Mouse (Mus musculus): ENCODE measurements around the gene Lgals3bp. TPM values are rescaled to one million over a fixed set of nuclear protein-coding genes. Genes with fewer than 3 reads are reported as not detected.

Gene Lgals3bp
- polyA plus RNA-seq, 1 experiment from 2014 or later: 5.6 TPM

DNA sequence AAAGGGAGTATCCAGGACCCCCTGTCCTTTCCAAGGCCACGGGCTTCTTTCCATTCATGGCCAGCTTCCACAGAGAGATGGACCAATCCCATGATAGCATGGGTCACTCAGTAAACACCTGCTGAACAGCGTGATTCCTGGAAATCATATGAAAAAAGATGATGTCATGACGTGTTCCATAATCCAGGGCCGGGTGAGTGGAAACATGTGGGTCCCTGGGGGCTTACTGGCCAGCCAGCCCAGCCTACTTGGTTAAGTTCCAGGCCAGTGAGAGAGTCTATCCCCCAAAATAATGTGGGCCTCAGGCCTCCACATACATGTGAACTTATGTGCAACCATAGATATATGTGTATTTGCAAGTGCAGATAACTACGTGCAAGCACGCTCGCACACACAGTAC, 30.0 kb downstream of the Lgals3bp start:
- no peaks in the 10 kb centered on the region for H3K27me3 ChIP-seq
- ATAC-seq (ENCODE audit: insufficient number of reproducible peaks, insufficient read depth, low FRiP score, low TSS enrichment, low read depth): no peak
- no peaks in the 10 kb centered on the region for H3K9me3 ChIP-seq
- peaks cover 38% of the 10 kb centered on the region for H3K4me1 ChIP-seq
- no peak overlapping the region for H3K9ac ChIP-seq
- no peak overlapping the region for H3K27ac ChIP-seq
- H3K4me2 ChIP-seq: no peak overlapping the region
- no peaks in the 10 kb centered on the region for H3K36me3 ChIP-seq
- WGBS: 65% methylated on average over 7 of the region's 7 CpGs
- H3K4me3 ChIP-seq: no peak overlapping the region

DNA sequence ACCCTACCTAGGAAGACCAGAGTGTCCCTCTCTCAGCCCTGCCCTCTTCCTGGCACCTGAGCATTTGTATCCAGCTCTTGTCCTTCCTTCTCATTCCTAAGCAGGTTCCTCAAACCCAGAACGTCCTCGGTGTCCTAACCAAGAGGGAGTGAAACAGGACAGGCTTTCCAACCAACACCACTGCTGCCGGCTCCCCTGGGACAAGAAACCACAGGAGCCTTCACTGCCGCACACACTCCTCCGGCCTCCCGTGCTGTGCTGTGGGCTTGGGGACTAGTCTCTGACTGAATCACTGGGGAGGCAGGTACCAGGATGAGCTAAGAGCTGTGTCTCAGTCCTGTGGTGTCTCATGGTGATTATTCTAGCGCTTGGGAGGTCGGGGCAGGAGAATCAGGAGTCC, 32.2 kb downstream of the Lgals3bp start:
- H3K36me3 ChIP-seq: no peaks in the 10 kb centered on the region
- H3K4me3 ChIP-seq: no peak overlapping the region
- ATAC-seq (ENCODE audit: insufficient number of reproducible peaks, insufficient read depth, low FRiP score, low TSS enrichment, low read depth): no peak
- no peaks in the 10 kb centered on the region for H3K9me3 ChIP-seq
- WGBS: 79% methylated on average over 8 of the region's 8 CpGs
- no peaks in the 10 kb centered on the region for H3K27me3 ChIP-seq
- H3K9ac ChIP-seq: no peak overlapping the region
- H3K4me2 ChIP-seq: no peak overlapping the region
- H3K27ac ChIP-seq: no peak overlapping the region
- H3K4me1 ChIP-seq: peaks cover 44% of the 10 kb centered on the region

DNA sequence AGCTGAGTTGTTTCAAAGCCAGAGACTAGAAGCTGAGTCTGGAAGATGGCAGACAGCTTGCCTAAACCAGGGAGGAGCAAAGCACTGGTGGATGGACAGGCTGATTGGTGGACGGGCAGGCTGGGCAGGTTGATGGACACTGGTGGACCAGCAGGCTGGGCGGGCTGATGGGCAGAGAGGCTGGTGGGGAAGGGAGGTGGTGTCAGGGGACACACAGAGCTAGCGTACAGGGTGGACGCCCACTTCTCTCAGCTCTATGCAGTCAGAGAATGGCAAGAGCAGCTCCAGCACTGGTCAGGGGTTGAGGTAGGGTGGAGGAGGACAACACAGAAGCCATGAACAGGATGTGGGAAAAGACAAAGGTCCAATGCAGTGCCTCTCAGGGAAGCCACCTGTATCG, 32.6 kb downstream of the Lgals3bp start:
- H3K9ac ChIP-seq: no peak overlapping the region
- no peaks in the 10 kb centered on the region for H3K27me3 ChIP-seq
- no peaks in the 10 kb centered on the region for H3K9me3 ChIP-seq
- H3K4me1 ChIP-seq: peaks cover 45% of the 10 kb centered on the region
- H3K27ac ChIP-seq: no peak overlapping the region
- no peak overlapping the region for H3K4me3 ChIP-seq
- 82% methylated on average over 5 of the region's 5 CpGs for WGBS
- no peak overlapping the region for H3K4me2 ChIP-seq
- ATAC-seq (ENCODE audit: insufficient number of reproducible peaks, insufficient read depth, low FRiP score, low TSS enrichment, low read depth): no peak
- no peaks in the 10 kb centered on the region for H3K36me3 ChIP-seq

DNA sequence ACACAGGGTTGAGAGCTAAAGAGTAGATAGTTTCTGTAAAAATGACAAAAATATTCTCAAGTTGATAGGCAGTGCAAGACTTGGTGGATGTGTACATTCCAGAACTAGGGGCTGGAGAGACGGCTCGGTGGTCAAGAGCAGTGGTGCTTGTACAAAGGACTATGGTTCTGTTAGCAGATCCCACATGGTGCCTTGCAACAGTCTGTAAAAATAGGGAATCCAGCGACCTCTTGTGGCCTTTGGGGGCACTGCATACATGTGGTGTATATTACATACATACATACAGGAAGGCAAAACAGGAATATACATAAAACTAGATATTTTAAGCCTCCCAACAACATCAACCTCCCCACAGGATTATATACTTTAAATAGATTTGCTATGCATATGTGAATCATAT, 33.6 kb downstream of the Lgals3bp start:
- Histone ChIP-seq H3K4me3 (no peak overlapping the region), H3K36me3 (no peaks in the 10 kb centered on the region), H3K9me3 (no peaks in the 10 kb centered on the region), H3K27ac (no peak overlapping the region), H3K4me1 (peaks cover 52% of the 10 kb centered on the region), H3K9ac (no peak overlapping the region), H3K4me2 (no peak overlapping the region), H3K27me3 (no peaks in the 10 kb centered on the region)
- WGBS: 60% methylated on average over 3 of the region's 3 CpGs
- no peak for ATAC-seq (ENCODE audit: insufficient number of reproducible peaks, insufficient read depth, low FRiP score, low TSS enrichment, low read depth)

DNA sequence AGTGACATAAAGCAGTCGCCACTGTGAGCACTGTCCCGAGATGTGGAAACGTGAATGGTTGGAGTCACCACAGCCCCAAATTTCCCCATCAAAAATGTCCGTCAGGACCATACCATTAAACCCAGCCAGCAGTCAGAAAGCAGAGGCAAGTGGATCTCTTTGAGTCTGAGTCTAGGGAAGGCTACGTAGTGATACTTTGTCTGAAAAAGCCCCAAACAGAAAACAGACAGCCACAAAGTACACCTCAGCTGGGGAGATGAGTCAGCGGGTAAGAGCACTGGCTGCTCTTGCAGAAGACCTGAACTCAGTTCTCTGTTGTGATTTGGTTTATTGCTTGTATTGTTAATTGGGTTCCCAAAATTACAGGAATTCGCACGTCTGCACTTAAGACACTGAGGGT, 35.3 kb downstream of the Lgals3bp start:
- ATAC-seq (ENCODE audit: insufficient number of reproducible peaks, insufficient read depth, low FRiP score, low TSS enrichment, low read depth): no peak
- WGBS: 66% methylated on average over 8 of the region's 8 CpGs
- H3K27ac ChIP-seq: 0 out of 2 replicates have a peak overlapping the region, but pooled peaks have one; percentile 28

DNA sequence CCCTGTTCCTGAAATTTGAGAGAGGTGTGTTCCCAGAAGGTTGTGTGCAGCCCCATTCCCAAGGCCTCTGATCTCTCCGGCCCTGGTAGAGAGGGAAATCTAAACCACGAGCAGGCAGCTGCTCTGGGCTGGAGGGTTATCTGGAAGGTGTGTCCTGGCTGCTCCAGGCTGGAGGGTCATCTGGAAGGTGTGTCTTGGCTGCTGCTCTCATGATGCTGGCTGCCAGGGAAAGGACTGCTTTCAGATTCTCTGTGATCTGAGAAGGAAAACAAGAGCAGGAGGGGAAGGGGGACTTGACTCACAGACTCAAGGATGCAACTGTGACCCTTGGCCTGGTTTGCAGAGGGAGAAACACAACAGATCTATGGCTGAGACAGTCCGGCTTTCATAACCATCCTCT, 35.8 kb downstream of the Lgals3bp start:
- peaks cover 58% of the 10 kb centered on the region for H3K4me1 ChIP-seq
- H3K36me3 ChIP-seq: no peaks in the 10 kb centered on the region
- 36% methylated on average over 3 of the region's 3 CpGs for WGBS

More for the DNA sequence above, 35.3 kb downstream of the Lgals3bp start:
- no peak overlapping the region for H3K4me3 ChIP-seq
- peaks cover 56% of the 10 kb centered on the region for H3K4me1 ChIP-seq
- no peaks in the 10 kb centered on the region for H3K9me3 ChIP-seq
- no peaks in the 10 kb centered on the region for H3K27me3 ChIP-seq
- H3K36me3 ChIP-seq: no peaks in the 10 kb centered on the region
- no peak overlapping the region for H3K9ac ChIP-seq
- H3K4me2 ChIP-seq: no peak overlapping the region

DNA sequence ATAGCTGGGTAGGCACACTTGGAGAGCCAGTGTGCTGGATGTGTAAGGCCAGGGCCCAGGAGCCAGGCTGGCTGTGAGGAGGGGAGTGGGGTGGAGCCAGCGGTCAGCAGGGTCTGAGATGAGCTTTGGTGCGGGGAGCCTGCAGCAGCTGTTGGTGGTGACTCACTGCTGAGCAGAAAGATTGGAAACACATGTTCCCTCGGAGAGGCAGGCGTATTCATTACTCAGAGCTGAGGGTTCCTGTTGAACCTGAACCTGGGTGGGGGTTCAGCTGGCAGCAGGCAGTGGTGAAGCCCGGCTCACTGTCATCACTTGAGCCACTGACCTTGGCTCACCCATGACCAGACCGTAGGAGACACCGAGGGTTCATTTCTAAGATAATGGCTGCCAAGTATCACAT, 36.7 kb downstream of the Lgals3bp start:
- H3K9ac ChIP-seq: no peak overlapping the region
- peak overlapping the region; percentile 22; the same call in 1 of the 2 replicates for H3K4me2 ChIP-seq
- no peaks in the 10 kb centered on the region for H3K9me3 ChIP-seq
- H3K36me3 ChIP-seq: no peaks in the 10 kb centered on the region
- no peak overlapping the region for H3K4me3 ChIP-seq
- no peaks in the 10 kb centered on the region for H3K27me3 ChIP-seq
- ATAC-seq (ENCODE audit: insufficient number of reproducible peaks, insufficient read depth, low FRiP score, low TSS enrichment, low read depth): peak; percentile 16; the same call in 1 of the 2 replicates
- peak overlapping the region; percentile 93 for H3K27ac ChIP-seq
- 22% methylated on average over 7 of the region's 7 CpGs for WGBS
- H3K4me1 ChIP-seq: peaks cover 68% of the 10 kb centered on the region

More for the DNA sequence above, 35.8 kb downstream of the Lgals3bp start:
- Histone ChIP-seq H3K4me3 (no peak overlapping the region), H3K9me3 (no peaks in the 10 kb centered on the region), H3K9ac (no peak overlapping the region), H3K27ac (peak overlapping the region; percentile 93), H3K27me3 (no peaks in the 10 kb centered on the region), H3K4me2 (no peak overlapping the region)
- ATAC-seq (ENCODE audit: insufficient number of reproducible peaks, insufficient read depth, low FRiP score, low TSS enrichment, low read depth): no peak

DNA sequence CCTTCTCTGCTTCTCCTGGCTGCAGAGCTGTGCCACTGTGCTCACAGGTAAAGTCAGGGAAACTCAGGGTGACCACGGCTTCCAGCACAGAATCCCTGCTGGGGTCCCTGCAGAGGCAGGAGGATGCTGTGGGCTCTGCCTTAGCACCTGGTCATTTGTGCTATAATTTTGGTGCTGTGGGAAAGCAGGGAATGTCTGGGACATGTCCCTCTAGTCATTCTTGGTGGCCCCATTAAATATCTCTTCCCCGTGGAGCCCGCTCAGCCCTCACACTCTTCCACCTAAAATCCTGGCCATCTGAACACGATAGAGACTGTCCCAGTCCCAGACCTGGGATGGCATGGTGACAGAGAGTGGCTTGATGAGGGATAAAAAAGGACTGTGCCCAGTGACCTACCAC, 37.9 kb downstream of the Lgals3bp start:
- Histone ChIP-seq H3K4me1 (peaks cover 68% of the 10 kb centered on the region), H3K36me3 (no peaks in the 10 kb centered on the region), H3K4me3 (no peak overlapping the region), H3K9ac (no peak overlapping the region), H3K27me3 (no peaks in the 10 kb centered on the region), H3K4me2 (no peak overlapping the region), H3K27ac (peak overlapping the region; percentile 93), H3K9me3 (no peaks in the 10 kb centered on the region)
- no peak for ATAC-seq (ENCODE audit: insufficient number of reproducible peaks, insufficient read depth, low FRiP score, low TSS enrichment, low read depth)
- WGBS: 77% methylated on average over 4 of the region's 4 CpGs

DNA sequence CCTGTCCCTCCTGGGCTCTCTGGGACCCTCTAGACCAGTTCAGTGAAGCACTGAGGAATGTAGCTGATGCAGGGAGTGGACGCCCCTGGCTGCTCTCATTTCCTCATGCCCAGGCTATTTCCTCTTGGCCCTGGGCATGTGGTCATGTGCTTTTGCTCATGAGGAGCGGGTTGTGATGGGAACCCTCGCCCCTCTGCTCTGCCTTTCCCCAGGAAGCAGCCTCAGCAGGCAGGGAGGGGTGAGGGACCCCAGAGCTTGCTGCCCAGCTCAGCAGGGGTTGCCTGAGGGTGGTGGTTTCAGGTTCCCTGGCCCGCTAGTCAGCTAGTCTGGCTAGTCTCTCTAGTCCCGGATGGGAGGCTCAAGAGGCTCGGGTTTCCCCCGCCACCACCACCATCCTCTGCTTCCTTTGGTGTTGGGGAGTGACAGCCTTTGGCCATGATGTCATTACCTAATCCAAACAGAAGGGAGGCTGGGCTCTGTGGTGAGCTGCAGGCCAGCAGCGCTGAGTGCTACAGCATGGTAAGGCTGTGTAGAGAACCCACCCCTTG, 38.8 kb downstream of the Lgals3bp start:
- ATAC-seq (ENCODE audit: insufficient number of reproducible peaks, insufficient read depth, low FRiP score, low TSS enrichment, low read depth): peak; percentile 77
- H3K4me2 ChIP-seq: peak overlapping the region; percentile 26
- peak overlapping the region; percentile 44; the same call in 1 of the 2 replicates for H3K9ac ChIP-seq
- 0 out of 2 replicates have a peak overlapping the region, but pooled peaks have one; percentile 6 for H3K4me3 ChIP-seq
- H3K4me1 ChIP-seq: peaks cover 68% of the 10 kb centered on the region
- WGBS: 0% methylated on average over 8 of the region's 8 CpGs
- peak overlapping the region; percentile 93 for H3K27ac ChIP-seq
- H3K9me3 ChIP-seq: no peaks in the 10 kb centered on the region
- H3K27me3 ChIP-seq: no peaks in the 10 kb centered on the region
- no peaks in the 10 kb centered on the region for H3K36me3 ChIP-seq

DNA sequence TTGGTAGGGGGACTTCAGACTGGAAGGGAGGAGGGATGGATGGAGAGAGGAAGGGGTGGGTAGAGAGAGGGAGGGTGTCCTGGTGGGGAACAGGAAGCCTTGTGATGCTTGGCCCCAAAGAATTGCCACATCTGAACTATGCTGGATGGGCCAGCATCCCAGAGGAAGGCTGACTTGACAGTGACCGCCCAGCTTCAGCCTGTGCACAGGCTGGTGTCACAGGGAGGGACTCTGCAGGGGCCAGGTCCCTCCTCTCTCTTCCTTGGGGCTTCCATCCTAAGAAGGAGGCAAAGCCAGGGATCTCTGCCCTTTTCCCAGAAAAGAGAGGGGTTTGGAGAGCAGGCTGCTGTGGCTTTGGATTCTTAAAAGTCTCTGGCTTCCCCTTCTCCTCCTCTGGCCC, 39.4 kb downstream of the Lgals3bp start:
- H3K9me3 ChIP-seq: no peaks in the 10 kb centered on the region
- no peak overlapping the region for H3K4me3 ChIP-seq
- peak overlapping the region; percentile 26 for H3K4me2 ChIP-seq
- no peaks in the 10 kb centered on the region for H3K36me3 ChIP-seq
- no peak for ATAC-seq (ENCODE audit: insufficient number of reproducible peaks, insufficient read depth, low FRiP score, low TSS enrichment, low read depth)
- H3K27me3 ChIP-seq: no peaks in the 10 kb centered on the region
- 27% methylated on average over 1 of the region's 1 CpGs for WGBS
- peak overlapping the region; percentile 93 for H3K27ac ChIP-seq
- peak overlapping the region; percentile 44 for H3K9ac ChIP-seq
- peaks cover 68% of the 10 kb centered on the region for H3K4me1 ChIP-seq

DNA sequence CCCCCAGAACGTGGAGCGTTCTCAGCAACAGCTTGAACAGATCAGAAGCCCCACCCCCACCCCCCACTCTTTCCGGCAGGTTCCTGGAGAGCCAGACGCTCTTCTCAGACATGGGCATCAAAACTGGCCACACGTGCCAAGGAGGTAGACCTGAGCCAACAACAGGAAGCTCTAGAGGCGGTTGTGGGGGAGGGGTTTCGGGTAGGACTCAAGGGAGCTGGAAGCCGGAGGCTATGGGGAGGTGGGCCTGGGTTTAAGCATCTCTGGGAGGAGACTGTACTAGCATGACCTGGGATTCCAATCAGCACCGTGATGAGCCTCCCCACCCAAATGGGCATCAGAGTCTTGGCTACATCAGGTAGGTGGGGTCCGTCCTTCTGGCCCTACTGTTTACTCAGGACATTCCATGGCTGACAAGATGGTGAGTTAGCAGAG, 41.0 kb downstream of the Lgals3bp start:
- ATAC-seq (ENCODE audit: insufficient number of reproducible peaks, insufficient read depth, low FRiP score, low TSS enrichment, low read depth): no peak
- Histone ChIP-seq H3K4me3 (no peak overlapping the region), H3K27me3 (no peaks in the 10 kb centered on the region), H3K9me3 (no peaks in the 10 kb centered on the region), H3K27ac (no peak overlapping the region), H3K9ac (no peak overlapping the region), H3K4me1 (peaks cover 57% of the 10 kb centered on the region), H3K4me2 (no peak overlapping the region), H3K36me3 (no peaks in the 10 kb centered on the region)
- 55% methylated on average over 10 of the region's 10 CpGs for WGBS

DNA sequence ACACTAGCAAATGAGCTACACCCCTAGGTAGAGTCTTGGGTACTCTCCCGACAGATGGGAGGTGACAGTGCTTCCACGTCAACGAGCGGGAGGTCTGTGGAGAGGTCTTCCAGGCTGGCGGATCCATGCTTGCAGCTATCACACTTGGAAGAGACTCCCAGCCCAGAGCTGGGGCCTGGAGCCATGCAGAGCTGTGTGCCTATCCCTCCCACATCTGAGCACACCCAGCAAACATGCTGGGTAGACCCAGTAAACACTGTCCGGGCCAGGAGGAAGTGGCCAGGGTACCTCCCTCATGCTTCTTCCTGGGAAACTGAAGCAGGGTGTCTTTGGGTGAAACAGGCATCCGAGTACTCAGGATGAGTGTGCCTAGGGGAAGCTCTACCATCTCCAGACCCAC, 41.4 kb downstream of the Lgals3bp start:
- H3K27ac ChIP-seq: 0 out of 2 replicates have a peak overlapping the region, but pooled peaks have one; percentile 11
- WGBS: 78% methylated on average over 7 of the region's 7 CpGs
- no peaks in the 10 kb centered on the region for H3K27me3 ChIP-seq
- no peak for ATAC-seq (ENCODE audit: insufficient number of reproducible peaks, insufficient read depth, low FRiP score, low TSS enrichment, low read depth)
- no peaks in the 10 kb centered on the region for H3K9me3 ChIP-seq
- no peak overlapping the region for H3K4me3 ChIP-seq
- H3K9ac ChIP-seq: no peak overlapping the region
- H3K36me3 ChIP-seq: no peaks in the 10 kb centered on the region
- H3K4me1 ChIP-seq: peaks cover 57% of the 10 kb centered on the region
- H3K4me2 ChIP-seq: no peak overlapping the region

All from embryonic facial prominence, embryonic 13.5 days (tissue).